Mouse (Mus musculus): ENCODE measurements around the gene G430095P16Rik.

GRCm38 (mm10) chr8:84712759-84713120 is 10.1 kb upstream of the G430095P16Rik start:
- TF ChIP-seq EP300 (IDR thresholded peaks at IDR 0.05; ENCODE audit: low read depth) (no peak), CTCF (IDR thresholded peaks at IDR 0.05; ENCODE audit: low read depth) (no peak)
